Mouse (Mus musculus): ENCODE results near the gene Gpr85. TPM values are rescaled to one million over a fixed set of nuclear protein-coding genes. Genes with fewer than 3 reads are reported as not detected.
"Not testable (repeated sequence)": the region's sequence is repeated elsewhere in the genome, so short reads cannot be mapped to it uniquely, and the experiment has no call there.

Gene Gpr85
- 0.67 and 1.5 TPM in 2 replicates for total RNA-seq (2021)
- long read RNA-seq, experiment 1, partial matches to known transcripts, result 1 of 3 reads
- long read RNA-seq, experiment 1, other reads (novel, unspliced or antisense), result 1 of 3 reads
- long read RNA-seq, experiment 2, partial matches to known transcripts, result 0 of 1 reads
- long read RNA-seq, experiment 2, other reads (novel, unspliced or antisense), result 1 of 1 reads

DNA sequence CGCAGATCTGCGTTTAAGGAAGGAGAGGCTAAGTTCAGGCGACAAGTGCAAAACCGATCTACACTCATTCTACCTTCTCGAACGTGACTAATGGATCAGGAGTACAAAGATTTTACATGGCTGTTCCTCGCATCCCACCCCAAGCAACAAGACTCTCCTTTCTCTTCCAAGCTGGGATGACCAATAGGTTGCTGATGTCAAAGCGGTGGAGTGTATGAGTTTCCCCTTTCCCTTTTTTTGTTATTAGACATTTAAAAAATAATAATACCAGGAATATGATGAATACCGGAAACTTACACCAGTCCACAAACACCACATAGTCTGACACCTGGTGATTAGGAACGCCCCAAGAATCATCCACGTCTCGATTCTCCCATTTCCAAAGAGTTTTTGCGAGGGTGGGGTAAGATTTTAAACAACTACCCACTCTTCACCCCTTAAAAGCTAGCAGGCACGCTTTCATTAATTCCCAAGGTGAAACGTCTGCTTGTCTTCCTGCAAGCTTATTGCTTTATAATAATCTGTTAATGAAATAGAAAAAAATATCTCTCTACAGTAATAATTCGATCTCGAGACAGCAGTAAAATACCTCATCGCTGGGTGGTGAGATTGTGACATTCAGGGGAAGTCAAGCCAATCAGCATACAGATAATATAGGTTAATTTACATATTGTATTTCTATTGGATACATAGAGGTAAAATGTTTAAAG lies at the start of gene Gpr85:
Gene Gpr85 (minus strand): TSS at position 598 of the 710 bp plus-strand sequence.
- no peak for DNase-seq

DNA sequence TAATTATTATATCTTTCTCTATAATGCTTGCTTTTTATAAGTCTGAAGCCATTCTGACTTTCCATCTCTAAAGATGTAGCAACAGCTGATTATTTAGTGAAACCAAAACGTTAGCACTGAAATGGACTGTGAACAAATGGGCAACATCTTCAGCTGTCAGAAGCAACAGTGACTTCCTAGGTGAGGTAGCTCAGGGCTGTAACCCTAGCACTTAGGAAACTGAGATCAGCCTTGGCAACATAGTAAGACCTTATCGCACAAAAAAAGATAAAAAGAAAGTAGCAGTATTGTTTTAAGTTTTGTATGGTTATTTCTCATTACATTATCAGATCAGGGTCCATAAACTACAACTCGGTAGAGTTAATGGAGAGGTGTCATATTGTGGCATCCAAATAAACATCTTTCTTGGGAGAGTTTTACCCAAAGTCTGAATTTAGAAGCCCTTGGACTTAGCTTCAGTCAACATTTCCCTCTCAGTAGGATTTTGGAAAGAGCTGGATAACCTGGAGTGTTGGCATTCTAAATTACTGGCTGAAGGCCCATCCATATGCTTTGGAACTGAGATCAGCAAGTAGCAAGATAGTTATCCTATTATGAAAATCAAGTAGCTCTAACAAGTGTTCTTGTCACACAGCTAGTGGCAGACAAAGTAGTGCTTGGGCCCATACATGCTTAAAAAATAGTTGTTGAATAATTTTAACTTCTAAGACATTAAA lies 45.3 kb upstream of the Gpr85 start:
- DNase-seq, result no peak

DNA sequence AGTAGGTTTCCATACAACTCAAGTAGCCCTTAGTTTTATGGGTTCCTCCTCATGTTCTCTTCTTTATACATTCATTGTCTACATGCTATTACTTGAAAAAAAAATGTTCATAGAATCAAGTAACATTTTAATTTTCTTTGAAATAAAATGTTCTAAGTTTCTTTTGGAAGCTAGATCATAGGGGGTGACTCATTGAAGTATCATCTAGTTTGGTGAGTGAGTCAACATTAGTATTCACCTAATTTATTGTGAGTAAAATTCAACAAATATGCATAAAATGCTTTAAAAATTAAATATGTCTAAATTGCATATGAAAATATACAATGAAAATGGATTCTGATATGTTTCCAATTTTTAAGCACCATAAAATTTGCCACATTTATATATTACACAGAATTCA lies 43.2 kb upstream of the Gpr85 start:
- DNase-seq, result no peak

DNA sequence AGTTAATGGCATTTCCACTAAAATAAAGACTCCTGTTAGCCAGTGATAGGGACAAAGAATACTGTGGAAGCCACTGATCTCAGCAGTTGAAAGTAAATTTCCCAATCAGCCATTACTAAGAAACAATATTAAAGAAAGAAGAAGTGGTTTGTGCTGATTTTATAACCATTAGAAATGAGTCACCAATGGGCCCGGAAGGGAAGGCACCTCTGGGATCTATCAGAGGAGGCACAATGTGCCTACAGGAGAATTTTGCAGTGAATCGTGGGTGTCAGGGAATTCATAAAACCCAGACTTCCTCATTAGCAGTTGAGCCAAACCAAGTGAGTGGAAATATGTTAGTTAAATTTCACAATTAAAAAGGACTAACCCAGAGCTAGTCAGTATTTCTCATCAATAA lies 34.2 kb upstream of the Gpr85 start:
- no peak for DNase-seq

DNA sequence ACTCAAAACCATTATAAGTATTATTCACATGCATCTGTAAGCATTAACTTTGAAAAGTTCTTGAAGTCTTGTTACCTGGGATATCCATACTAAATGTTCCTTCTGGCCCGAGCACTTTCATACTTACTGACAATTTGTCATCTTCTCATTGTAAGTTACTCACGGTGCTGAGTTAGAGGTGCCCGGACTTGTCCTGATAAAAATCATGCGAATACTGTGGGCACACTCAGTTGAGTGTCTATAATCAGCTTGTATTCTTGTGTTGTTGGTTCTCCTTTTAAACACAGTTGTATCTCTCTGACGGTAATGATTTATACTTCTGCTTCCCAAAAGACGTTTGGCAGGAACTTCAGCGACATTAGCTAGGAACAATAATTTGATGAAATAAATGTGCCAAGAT lies 32.3 kb upstream of the Gpr85 start:
- no peak for DNase-seq

DNA sequence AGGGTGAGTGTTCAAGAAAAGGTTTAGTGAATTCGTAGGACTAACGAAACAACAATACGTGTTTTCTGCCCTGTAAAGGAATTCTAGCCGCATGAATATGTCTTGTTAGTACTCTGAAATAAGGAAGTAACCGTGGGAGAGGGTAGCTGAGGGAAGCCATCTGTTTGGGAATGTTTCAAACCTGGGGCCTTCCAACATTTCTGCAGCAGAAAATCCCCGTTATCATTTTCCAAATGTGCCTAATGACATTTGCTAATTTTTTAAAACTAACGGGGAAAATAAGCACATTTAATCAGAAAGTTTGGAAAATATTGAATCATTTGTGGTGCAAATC lies 31.9 kb upstream of the Gpr85 start:
- no peak for DNase-seq

DNA sequence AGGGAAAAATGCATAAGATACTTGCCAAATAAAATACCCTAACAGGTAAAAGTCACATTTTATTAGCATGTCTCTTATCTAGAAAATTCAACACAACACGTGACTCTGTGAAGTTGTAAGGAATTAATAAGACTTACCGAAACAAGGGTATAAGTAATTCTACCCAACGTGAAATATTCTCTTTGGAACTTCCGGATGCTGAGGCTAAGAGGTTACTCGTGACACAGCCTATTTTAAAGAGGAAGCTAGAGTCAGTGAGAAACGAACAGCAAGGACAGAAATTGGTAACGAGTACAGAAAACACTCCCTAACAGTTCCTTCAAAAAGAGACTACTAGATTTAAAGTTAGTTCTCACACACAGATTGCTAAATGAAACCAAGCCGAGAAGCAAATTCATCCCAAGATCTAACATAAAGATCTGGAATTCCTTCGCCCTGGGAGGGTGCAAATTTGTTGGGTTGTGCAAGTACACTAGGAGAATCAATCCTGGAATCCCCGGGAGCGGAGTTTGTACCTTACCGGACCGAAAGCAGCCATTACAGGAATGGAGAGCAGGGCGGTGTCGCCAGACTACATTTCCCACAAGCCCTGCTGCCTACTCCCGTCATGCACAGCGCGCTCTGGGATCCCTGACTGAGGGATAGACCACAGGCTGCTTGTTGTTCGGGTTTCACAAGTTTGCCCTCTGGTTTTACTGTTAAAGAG lies 31.3 kb upstream of the Gpr85 start, which contains the start of gene 2610001J05Rik:
Gene 2610001J05Rik (minus strand): TSS at position 600 of the 706 bp plus-strand sequence.
- DNase-seq, result peak; percentile 94

DNA sequence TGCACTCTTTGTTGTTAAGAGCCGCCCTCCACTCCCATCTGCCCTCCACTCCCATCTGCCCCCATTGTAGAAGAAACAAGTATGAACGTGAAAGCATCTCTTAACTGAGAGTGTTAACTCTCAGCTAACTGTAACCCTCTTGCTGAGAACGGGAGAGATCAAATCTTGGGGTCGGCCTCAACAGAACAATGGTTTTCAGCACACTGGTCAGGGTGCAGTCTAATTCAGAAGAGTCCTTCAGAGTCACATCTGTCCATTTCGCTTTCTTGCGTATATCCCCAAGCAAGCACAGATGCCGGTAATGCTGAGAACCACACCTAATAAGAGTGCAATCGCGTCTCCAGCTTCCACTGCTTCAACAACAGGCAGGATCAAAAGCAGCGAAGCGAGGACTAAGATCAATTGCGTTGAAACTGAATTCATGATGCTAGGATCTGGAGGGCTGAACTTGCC lies 30.6 kb upstream of the Gpr85 start:
- no peak for DNase-seq

DNA sequence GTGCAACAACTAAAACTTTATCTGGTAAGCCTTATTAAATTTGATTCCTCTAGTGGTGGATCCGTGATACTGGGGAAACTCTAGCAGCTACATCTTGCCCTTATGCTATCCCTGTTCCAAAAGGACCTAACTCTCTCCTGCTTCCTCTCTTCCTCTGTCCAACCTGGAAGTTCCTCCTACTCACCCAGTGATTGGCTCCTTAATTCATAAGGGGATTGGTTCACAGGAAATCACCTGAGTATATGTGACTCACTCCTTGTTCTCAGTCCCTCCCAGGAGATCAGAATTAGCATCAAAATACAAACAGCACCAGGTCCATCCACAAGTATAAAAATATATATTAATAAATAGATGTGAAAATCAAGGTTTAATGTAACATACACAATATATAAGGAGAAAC lies 20.9 kb upstream of the Gpr85 start:
- no peak for DNase-seq

DNA sequence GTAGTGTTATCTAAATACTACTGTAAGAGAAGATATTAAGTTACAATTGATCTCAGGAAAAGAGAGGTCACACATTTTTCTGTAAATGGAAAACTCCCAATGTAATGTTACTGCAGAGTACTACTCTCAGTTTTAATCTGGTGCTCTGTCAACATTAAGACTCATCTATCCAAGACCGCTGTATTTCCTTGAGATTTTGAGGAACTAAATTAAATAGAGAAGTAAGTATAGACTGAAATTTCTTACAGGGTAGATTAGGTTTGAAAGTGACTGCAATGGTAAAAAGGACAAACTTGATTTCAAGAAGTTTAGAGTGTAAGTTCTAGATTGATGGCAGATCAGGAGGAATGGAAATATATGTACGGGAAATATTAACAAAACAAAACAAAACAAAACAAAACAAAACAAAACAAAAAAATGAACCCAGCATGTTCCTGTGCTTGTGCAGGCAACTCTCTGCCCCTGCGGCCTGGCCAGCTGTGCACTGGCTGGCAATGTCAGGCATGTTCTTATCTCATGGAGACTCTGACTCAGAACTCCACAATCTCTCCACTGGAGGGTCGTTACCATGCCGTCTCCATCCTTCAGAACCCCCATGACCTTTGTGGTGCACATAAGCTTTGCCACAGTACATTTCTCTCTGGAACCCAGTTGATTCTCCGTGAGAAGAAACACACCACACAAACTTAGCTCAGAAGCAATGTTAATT lies 20.3 kb upstream of the Gpr85 start:
- DNase-seq, result no peak

DNA sequence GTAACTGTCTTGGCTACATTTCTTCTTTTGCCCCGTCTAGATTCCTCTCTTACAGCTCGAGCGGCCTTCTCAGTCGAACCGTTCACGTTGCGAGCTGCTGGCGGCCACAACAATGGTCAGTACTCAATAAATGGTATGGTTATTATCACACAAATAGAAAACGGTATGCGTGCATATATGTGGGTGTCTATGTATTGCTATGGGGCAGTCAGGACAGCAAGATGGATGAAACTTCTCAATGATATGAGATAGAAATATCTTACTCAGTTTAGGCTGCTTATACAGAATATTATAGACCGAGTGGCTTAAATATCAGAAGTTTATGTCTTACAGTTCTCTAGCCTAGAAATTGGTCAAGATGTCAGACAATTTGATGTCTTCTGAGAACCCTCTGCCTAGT lies 14.5 kb upstream of the Gpr85 start:
- DNase-seq, result no peak

DNA sequence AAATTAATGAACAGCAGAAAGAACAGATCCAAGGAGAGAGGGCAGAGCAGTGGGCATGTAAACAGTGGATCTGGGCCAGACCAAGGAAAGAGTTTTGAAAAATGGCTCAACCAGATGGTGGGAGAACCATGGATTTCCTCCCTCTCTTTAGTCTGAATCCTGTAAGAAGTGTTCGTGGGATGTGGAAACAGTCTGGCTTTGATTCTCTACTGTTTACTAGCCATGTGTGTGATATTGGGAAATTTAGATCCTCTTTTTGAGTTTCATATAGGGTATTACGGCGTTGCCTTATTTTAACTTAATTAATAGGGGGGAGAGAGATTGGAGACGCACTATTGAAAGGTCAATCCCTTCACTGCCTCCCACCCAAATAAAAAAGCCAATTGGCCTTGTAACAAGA lies 13.5 kb upstream of the Gpr85 start:
- DNase-seq, result no peak

DNA sequence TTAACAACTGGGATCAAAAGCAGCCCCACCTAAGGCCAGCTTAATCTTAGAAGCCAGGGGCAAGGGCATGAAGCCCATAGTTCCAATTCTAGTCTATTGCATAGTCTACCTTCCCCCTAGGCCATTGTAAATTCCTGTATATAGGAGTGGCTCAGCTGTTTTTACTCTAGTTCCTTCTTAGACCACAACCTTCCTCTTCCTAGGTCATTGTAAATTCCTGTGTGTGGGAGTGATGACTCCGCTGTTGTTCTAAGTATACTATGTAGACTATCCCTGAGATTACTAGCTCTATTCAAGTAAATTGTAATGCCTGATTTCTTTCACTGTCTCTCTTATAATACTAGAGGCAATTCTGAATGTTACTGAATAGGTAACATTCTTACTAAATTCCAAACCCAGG lies 6.3 kb upstream of the Gpr85 start:
- not testable (repeated sequence) for DNase-seq

DNA sequence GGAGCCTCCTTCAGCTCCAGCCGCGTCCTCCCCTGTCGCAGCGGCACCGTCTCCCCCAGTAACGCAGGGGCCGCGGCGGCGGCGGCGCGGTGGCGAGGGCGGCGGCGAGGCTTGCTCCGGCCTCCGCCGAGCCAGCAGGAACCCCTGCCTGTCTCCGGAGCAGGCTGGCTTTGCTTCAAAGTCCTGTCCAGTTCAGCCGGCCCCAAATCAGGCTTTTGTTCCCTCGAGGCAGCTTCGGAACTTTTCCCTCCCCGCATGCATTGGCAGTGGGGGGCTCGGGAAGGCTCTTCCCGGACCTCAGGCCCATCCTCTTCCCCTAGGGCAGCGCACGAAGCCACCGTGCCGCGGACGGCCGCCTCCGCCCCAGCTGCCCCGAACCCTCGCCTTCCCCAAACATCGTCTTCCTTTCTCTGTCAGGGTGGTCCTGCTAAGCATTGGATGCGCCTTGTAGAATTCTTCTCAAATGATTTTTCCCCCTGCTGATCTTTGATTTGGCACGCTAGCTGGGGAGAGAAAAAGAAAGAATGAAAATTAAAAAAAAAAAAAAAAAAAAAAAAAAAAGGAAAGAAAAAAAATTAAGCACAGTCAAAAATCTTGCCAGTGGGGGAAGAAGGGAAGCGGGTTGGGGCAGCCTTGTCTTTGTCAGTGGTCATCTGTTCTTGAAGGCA lies 931 bp downstream of the Gpr85 start:
- peak; percentile 84 for DNase-seq

DNA sequence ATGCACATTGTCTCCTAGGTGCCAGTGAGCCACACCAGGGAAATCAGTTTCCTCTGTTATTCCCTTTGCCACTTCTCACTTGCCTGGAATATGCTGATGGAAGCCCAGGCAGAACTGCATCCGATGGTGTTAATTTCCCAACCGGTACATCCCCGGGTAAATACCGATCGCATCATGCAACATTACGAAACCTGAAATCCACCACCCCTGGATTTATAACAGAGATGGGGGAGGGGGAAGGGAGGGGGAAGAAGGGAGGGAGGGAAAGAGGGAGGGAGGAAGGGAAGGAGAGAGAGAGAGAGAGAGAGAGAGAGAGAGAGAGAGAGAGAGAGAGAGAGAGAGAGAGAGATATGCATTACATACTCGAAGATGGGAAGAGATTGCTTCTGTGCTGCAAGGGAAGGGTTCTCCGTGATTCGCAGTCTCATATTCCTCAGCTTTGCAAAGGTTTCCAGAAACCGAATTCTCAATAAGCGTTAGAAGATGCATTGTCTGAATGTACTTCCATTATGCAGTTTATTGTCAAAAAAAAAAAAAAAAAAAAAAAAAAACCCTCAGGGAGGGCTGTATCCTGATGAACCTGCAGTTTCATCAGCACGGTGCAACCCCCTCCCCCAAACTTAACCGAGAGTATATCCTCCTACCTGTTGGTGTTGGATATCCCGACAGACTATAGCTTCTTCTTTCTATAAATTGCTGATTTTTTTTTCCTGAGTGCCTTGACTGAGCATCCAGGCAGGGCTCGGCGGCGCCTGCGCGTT lies 1.6 kb downstream of the Gpr85 start:
- DNase-seq, result no peak

DNA sequence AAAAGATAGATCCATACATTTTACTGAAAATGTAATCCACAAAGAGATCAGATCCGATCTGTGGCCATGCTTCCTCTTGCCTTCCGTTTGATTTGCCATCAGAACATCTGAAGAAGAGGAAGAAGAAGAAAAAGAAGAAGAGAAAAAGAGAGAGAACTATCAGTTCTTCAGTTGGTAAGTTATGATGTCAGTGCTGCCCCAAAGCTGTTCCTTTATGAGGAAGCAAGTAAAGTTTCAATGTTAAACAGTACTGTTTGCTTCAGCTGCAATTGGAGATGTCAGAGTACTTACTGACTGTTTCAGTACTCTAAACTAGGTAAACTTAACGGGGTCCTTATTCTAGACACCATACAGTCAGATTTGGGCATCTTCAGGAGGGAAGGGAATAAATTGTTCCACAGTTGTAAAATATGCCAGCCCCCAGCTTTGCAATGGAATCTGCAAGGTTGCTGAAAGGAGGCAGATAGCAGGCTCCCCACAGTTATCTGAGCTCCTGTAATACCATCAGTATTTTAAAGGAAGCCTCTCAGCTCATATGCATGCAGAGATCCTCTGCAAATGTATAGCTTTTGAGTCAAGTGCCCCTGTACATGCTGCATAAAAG lies 2.7 kb downstream of the Gpr85 start:
- DNase-seq, result no peak

DNA sequence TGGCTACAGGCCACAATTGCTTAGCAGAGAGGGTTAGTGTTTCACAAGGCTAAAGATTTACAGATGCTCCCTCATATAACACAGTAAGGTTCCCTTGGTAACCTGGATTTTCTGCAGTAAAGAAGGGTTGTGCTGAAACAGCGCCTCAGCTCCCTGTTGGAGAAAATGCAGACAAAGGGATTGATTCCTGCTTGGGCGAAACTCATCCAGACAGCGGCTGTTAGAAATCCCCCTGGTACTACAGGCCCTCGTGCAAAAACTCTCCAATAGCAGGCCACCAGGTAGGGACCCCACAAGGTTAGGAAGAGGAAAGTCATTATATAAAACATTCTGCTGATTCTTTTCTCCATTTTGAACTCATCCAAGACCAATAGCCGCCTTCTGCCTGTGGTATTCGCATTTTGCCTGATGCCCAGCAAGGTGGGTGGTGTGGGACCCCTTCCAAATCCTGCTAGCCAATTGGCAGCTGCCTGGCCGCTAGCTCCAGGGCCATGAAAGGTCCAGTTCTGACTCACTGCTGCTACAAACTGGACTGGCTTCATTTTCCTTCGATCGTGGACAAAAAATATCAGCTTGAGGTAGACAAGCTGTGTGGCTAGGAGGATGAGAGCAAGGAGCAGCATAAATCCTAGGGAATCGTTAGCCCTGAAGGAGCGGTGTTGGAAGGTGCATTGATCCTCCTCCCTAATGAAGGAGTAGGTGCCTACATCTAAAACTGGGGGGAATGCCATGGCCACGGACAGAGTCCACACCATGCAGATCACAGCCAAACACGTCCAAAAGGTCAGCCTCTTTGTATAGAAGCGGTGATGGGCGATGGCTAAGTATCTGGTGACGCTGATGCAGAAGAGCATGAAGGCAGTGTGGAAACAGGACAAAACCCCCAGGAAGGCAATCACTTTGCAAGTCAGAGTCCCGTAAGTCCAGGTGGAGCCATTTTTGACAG lies 3.7 kb downstream of the Gpr85 start:
- DNase-seq, result no peak

DNA sequence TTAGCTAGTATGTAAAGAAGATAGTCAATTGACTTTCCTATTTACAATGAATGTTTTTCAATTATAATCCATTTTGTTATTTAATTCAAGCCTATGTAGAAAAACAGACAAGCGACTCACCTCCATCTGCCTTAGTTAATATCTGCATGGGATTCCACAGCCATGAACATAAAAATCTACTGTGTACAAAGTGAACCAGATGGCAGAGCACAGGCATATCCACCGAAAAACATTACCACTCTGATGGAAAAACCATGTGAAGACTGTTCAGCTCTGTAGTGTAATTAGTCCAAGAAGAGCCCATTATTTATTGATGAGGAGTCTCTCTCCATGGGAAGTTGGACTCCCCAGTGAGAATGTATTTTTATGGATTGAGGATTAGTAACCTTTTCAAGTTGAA lies 7.0 kb downstream of the Gpr85 start:
- no peak for DNase-seq

DNA sequence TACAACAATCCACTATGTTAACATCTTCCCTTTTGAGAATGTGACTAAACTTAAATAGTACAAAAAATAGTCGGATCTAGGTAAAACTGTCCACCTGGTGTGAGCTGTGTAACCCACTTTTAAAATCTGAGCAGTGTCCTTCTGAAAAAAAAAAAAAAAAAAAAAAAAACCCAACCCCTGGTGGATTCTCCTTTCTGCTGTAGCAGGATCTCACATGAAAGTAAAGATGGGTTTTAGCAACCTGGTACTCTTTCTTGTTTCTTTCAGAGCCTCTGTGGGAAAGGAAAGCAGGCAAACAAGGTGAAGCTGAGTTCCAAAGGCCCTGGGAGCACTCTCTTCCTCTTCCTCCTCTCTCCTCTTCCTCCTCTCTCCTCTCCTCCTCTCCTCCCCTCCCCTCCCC lies 10.9 kb downstream of the Gpr85 start:
- DNase-seq, result no peak
